Mouse (Mus musculus) adrenal gland, adult (tissue): ENCODE measurements at regions not wholly inside any gene's neighbourhood (a gene's known extent, or its start where the extent isn't known, plus 50 kb on each side); places are given as distances from the start of the nearest gene placed in this dataset.

Experiments used
- DNase-seq, 2 experiments: peaks; one replicate each; pipeline ENCODE4 v3.0.0; 2022 to 2023; ENCODE audit warnings: low spot score in 1 of 2; ENCODE audit not compliant: inconsistent age in 2 of 2

- no peak for DNase-seq
These were observed 317.0 kb downstream of the Prr30 start for GRCm38 (mm10) chr14:100883115-100883514.

GRCm38 (mm10) chr14:100880103-100880502, 320.0 kb downstream of the Prr30 start:
- DNase-seq = no peak

DNA sequence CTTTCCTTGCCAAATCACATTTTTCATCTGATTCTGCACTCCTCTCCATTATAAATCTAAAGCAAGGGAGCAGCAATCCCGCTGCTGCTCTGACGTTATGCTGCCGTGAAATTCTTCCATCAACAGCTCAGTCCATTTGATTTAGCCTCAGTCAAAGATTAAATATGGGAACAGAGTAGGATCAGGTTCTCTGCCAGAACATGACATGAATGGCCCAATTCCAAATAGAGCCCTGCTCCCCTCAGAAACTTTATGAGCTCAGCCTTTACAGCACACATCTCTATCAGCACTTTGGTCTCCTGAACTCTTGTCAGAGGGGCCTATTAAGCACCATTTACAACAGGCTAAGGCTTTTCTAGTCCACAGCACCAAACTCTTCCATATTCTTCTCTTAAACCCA, 332.3 kb downstream of the Prr30 start:
- DNase-seq = no peak

- DNase-seq = no peak
These were observed 335.3 kb downstream of the Prr30 start for GRCm38 (mm10) chr14:100864792-100865191.

DNA sequence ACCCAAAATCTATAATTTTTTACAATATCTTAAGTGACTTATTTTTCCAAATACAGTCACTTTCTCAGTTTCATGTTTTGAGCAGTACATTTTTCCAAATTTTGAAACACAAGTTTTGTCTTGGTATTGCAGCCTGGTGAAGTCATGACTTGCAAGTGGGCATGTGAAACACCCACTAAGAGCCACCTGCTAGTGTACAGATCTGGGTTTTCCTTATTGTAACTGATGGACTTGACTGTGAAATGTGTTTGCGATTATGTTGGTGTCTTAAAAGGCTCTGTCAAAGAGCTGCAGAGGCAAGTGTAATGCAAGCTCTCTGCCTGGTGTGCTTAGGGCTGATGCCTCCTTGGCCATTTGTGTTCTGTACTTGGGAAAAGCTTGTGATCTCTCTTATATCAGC, 336.0 kb downstream of the Prr30 start:
- no peak for DNase-seq

DNA sequence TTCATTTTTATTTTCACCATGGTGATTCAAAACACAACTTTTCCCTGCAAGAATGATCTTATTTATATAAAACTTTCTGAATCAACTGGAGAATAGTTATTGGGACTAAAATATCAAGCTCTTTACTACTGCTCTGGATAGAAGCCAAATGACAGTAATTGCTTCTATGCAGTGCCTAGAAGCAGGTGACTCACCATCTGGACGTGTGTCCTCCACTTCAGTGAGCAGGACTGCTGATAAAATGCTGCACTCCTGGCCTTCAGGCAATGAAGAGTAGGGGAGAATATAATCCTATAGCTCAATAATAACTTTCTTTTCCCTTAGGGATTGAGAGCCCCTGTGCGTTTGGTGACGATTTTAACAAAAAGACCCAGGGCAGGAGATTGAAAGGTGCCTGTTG, 357.3 kb downstream of the Prr30 start:
- peak; percentile 6 to 65 for DNase-seq
